Mouse (Mus musculus) neural tube, embryonic 11.5 days (tissue): Measurements from ENCODE around the gene Olfr1324. TPM values are rescaled to one million over a fixed set of nuclear protein-coding genes. Genes with fewer than 3 reads are reported as not detected.
"Not testable (repeated sequence)": the region's sequence is repeated elsewhere in the genome, so short reads cannot be mapped to it uniquely, and the experiment has no call there.

Experiments
- ATAC-seq: fragments of 200-750 bp; cut with Nextera tagmentation; 2 replicates; pipeline ENCODE4 v1.8.0; 2017; ENCODE audit warnings: moderate number of reproducible peaks, mild to moderate bottlenecking, moderate TSS enrichment, moderate library complexity; ENCODE audit not compliant: insufficient read depth, low FRiP score, low TSS enrichment
- DNase-seq: peaks from one replicate; pipeline ENCODE4 v3.0.0-alpha.2; 2015; ENCODE audit warnings: low spot score
- H3K27ac ChIP-seq: fragments of 300-500 bp; sonication (generic); 2 replicates; pipeline ENCODE4 v1.5.1; 2014; ENCODE audit warnings: low read depth, mild to moderate bottlenecking, low read length
- H3K27me3 ChIP-seq: fragments of 300-500 bp; sonication (generic); 2 replicates; pipeline ENCODE4 v1.6.1; 2014; ENCODE audit warnings: mild to moderate bottlenecking, low read length, mixed read lengths; ENCODE audit not compliant: control insufficient read depth, insufficient read depth
- H3K36me3 ChIP-seq: fragments of 300-500 bp; sonication (generic); 2 replicates; pipeline ENCODE4 v1.6.1; 2014; ENCODE audit warnings: mild to moderate bottlenecking, low read length, moderate library complexity, mixed read lengths; ENCODE audit not compliant: control insufficient read depth, insufficient read depth
- H3K4me1 ChIP-seq: fragments of 300-500 bp; sonication (generic); 2 replicates; pipeline ENCODE4 v1.6.1; 2014; ENCODE audit warnings: low read length, mixed read lengths; ENCODE audit not compliant: control insufficient read depth, insufficient read depth
- H3K4me2 ChIP-seq: fragments of 300-500 bp; sonication (generic); 2 replicates; pipeline ENCODE4 v1.6.1; 2014; ENCODE audit warnings: low read depth, mild to moderate bottlenecking, moderate library complexity
- H3K4me3 ChIP-seq: fragments of 300-500 bp; sonication (generic); 2 replicates; pipeline ENCODE4 v1.5.1; 2014; ENCODE audit warnings: low read depth, low read length
- H3K9ac ChIP-seq: fragments of 300-500 bp; sonication (generic); 2 replicates; pipeline ENCODE4 v1.6.1; 2014; ENCODE audit warnings: mild to moderate bottlenecking, low read length
- H3K9me3 ChIP-seq: fragments of 300-500 bp; sonication (generic); 2 replicates; pipeline ENCODE4 v1.6.1; 2016; ENCODE audit warnings: low read length; ENCODE audit not compliant: control insufficient read depth
- WGBS: fragments of 180-500 bp; shearing (Covaris S2); extraction: QIAGEN DNeasy Blood & Tissue Kit; methylation state at CpG from one replicate; pipeline ENCODE4 v1.1.7; 2014; 5-methylcytosine and 5-hydroxymethylcytosine counted together
- polyA plus RNA-seq: library from polyadenylated mRNA; unstranded; fragments of >200 nt; fragmentation: Nextera tagmentation; extraction: Ambion mirVana; gene quantifications from 2 replicates; pipeline ENCODE4 v1.2.1, GENCODE M21; 2014

The Olfr1324 gene
- polyA plus RNA-seq: not detected in 2 replicates

DNA sequence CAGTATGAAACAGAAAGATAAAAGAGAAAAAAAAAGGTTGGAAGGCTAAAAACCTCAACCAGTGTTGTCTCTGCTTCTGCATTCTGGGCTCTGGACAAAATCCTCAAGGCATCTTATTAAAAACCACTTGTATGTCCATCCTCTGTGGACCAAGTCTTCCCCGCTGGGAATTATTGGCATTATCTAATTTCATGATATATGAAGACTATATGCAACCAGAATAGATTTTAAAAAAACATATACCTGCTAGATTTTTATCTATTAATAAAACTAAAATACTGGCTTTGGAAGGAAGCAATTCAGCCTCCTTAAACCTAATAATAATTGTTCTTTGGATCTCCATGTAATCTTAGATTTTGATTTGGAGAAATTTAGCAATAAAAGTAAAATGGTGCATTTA is at the start of gene Olfr1324:
Gene Olfr1324 (minus strand): TSS at position 101 of the 400 bp plus-strand sequence.
- Histone ChIP-seq H3K36me3 (no peaks in the 10 kb centered on the region), H3K9ac (no peak within 1 kb of the TSS), H3K4me3 (no peak within 1 kb of the TSS), H3K9me3 (no peaks in the 10 kb centered on the region), H3K27me3 (no peaks in the 10 kb centered on the region), H3K27ac (no peak within 1 kb of the TSS), H3K4me1 (no peaks in the 10 kb centered on the region), H3K4me2 (no peak within 1 kb of the TSS)
- DNase-seq: no peak
- WGBS: 83% methylated on average over 1 of the region's 1 CpGs
- no peak for ATAC-seq

DNA sequence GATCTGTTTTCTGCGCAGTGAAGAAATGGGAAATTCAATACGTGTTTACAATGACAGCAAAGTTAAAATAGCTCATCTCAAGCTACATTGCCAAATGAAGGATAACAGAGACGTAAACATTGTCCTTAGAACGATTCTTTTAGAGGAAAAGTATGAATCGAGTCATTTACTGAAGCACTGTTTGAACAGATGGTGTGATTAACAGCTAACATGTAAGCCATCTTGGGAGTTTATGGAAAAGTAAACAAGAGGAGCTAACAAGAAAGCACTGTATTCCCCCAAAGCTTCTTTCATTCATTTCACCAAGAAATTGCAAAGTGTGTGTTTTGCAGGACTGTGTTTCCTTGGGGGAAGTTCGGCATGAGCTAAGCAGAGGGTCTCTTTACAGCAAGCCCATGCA is 42.0 kb upstream of the Olfr1324 start:
- not testable (repeated sequence) for H3K36me3 ChIP-seq, ATAC-seq, H3K9me3 ChIP-seq, H3K27me3 ChIP-seq, H3K27ac ChIP-seq, H3K4me2 ChIP-seq, H3K4me3 ChIP-seq, H3K9ac ChIP-seq, H3K4me1 ChIP-seq, DNase-seq
- WGBS: 85% methylated on average over 6 of the region's 6 CpGs

DNA sequence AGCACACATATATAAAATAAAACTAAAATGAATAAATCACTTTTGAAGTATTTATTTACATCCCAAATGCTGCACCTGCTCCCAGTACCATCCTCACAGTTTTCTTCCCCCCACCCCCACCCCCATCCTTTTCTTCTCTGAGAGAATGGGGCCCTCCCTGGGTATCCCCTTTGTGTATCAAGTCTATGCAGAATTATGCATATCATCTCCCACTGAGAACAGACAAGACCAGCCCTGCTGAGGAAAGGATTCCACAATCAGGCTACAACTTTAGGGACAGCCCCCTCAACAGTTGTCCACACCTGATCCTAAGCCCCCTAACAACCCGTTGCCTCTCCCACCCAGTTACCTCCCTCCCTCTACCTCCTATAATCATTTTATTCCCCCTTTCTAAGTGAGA is 27.8 kb upstream of the Olfr1324 start:
- Histone ChIP-seq H3K4me3 (no peak overlapping the region), H3K4me2 (no peak overlapping the region), H3K9me3 (no peaks in the 10 kb centered on the region), H3K27me3 (no peaks in the 10 kb centered on the region), H3K4me1 (no peaks in the 10 kb centered on the region), H3K27ac (no peak overlapping the region), H3K9ac (no peak overlapping the region), H3K36me3 (no peaks in the 10 kb centered on the region)
- 25% methylated on average over 1 of the region's 1 CpGs for WGBS
- no peak for ATAC-seq
- DNase-seq: no peak

DNA sequence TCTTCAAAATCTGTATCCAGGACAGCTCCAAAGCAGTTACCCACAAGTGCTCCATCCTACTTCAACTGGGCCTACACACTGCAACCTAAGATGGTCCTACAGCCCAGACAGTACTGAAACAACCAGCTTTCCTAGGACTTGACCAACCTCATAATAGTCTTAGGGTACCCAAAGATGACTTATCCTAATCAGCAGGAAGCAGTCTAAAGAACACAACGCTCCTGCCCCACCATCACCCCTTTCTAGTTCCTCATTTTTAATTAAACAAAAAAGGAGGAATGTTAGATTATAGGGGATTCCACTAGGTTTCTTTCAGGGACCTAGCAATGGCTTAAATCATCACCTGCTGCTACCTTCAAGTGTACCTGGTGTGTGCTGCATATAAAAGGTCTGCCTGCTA is 15.1 kb upstream of the Olfr1324 start:
- DNase-seq (no peak), ATAC-seq (no peak)
- no peak overlapping the region for H3K4me3 ChIP-seq
- H3K27ac ChIP-seq: no peak overlapping the region
- no peak overlapping the region for H3K4me2 ChIP-seq
- H3K27me3 ChIP-seq: no peaks in the 10 kb centered on the region
- no peaks in the 10 kb centered on the region for H3K4me1 ChIP-seq
- no peaks in the 10 kb centered on the region for H3K9me3 ChIP-seq
- no peaks in the 10 kb centered on the region for H3K36me3 ChIP-seq
- no peak overlapping the region for H3K9ac ChIP-seq
- 71% methylated on average over 1 of the region's 1 CpGs for WGBS

DNA sequence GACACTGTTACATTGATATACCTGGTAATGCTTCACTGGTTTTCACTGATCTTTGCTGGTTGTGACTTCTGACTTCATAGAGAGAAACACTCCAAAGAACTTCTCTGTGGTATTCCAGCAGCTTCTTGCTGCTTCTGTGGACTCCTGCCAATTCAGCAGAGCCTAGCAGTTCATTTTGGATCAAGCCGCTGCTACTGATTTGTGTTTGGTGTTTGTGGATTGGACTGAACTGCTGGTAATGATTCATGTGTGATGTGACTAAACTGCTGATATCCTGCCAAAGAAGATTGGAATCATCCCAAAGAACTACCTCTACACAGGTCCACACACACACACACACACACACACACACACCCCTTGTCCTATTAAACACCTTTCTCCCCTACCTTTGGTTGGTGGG is 14.4 kb upstream of the Olfr1324 start:
- DNase-seq: no peak
- Histone ChIP-seq H3K9me3 (no peaks in the 10 kb centered on the region), H3K4me1 (no peaks in the 10 kb centered on the region), H3K4me3 (no peak overlapping the region), H3K36me3 (no peaks in the 10 kb centered on the region), H3K27me3 (no peaks in the 10 kb centered on the region), H3K4me2 (no peak overlapping the region), H3K27ac (no peak overlapping the region), H3K9ac (no peak overlapping the region)
- ATAC-seq: no peak
- WGBS: 94% methylated on average over 1 of the region's 1 CpGs

DNA sequence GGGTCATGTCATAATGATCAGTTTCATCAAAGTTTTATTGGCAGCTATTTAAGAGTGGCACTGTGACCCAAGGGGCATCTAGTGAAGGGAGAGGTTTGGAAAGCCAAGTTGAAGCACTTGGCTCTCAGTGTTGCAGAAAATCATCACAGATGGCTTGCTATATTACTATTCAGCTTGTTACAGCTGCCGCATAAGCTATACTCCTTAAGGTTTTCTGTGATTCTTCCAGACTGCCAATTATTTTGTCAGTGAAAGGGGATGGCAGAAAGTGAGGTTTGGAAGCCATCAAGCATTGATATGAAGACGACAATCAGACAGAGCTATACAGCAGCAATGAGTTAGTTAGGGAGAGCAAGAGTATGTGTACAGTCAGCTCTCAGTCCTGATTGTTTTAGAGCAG is 4.2 kb upstream of the Olfr1324 start:
- Histone ChIP-seq H3K4me1 (no peaks in the 10 kb centered on the region), H3K4me2 (no peak overlapping the region), H3K9ac (no peak overlapping the region), H3K27me3 (no peaks in the 10 kb centered on the region), H3K27ac (no peak overlapping the region), H3K36me3 (no peaks in the 10 kb centered on the region), H3K9me3 (no peaks in the 10 kb centered on the region), H3K4me3 (no peak overlapping the region)
- WGBS: 88% methylated on average over 2 of the region's 2 CpGs
- DNase-seq: no peak
- no peak for ATAC-seq

DNA sequence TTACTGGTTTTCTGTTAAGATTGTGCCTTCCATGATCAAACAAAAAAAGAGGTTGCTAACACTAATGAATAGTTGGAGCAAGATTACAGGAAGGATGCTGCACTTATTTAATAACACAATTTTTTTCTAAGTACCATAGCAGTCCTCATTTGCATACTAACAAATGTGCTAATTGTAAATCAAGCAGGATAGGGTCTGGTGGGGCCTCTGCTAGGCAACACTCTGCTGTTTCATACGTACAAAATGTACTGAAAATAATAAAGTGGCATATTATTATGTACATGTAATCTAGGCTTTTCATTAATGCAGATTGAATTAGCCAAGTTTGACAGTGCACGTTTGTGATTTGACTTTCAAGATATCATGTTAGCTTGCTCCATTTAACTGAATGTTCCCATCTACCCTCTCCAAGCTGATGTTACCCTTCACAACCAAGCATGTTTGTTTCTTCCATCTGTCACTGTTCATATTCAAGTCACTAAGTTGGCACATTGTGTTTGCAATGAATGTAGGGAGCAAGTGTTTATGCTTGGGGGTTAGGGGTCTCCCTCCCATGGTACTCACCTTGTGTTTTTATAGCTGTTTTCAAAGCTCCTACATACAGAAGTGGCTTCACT is 478 bp downstream of the Olfr1324 start:
- Histone ChIP-seq H3K27ac (no peak overlapping the region), H3K36me3 (no peaks in the 10 kb centered on the region), H3K9me3 (no peaks in the 10 kb centered on the region), H3K4me1 (no peaks in the 10 kb centered on the region), H3K27me3 (no peaks in the 10 kb centered on the region), H3K9ac (no peak overlapping the region), H3K4me2 (no peak overlapping the region), H3K4me3 (no peak overlapping the region)
- DNase-seq (no peak), ATAC-seq (no peak)
- 77% methylated on average over 2 of the region's 2 CpGs for WGBS

DNA sequence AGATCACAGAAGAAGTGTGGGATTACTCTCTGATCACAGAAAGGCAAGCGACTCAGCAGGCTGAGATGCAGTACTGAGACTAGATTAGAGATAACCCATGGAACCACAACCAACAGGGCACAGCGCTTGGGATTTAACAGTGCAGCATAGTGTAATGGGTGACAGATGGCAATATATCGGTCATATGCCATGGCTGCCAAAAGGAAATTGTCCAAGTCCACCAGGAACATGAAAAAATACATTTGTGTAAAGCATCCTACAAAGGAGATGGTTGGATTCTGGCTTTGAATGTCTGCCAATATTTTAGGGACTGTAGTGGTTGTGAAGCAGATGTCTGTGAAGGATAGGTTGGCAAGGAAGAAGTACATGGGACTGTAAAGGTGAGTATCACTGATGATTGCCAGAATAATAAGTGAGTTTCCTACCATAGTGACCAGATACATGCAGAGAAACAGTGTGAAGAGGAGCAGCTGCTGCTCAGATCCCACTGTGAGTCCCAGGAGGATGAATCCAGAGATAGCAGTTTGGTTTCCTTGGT is 2.3 kb downstream of the Olfr1324 start:
- Histone ChIP-seq H3K9ac (no peak overlapping the region), H3K4me1 (no peaks in the 10 kb centered on the region), H3K4me2 (no peak overlapping the region), H3K27me3 (no peaks in the 10 kb centered on the region), H3K4me3 (no peak overlapping the region), H3K9me3 (no peaks in the 10 kb centered on the region), H3K27ac (no peak overlapping the region), H3K36me3 (no peaks in the 10 kb centered on the region)
- no peak for DNase-seq
- 86% methylated on average over 3 of the region's 3 CpGs for WGBS
- ATAC-seq: no peak

DNA sequence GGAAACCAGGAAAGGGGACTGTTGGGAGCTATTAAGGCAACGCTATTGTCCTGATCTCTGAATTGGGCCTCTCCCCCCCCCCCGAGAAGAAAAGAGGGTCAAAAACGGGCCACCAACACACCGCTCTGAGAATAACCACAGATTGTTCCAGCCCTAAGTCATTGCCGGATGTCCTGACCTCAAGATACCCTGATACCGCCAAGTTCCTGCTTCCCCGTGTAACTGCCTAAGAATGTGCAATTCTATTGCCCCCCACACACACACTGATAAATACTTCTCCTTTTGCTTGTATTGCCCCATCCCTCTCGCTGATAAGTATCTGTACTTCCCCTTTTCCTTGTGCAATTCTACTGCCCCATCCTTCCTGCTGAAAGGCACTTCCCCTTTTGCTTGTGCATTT is 17.9 kb downstream of the Olfr1324 start:
- H3K4me3 ChIP-seq, H3K9me3 ChIP-seq, H3K36me3 ChIP-seq, ATAC-seq, DNase-seq, H3K4me2 ChIP-seq, H3K27me3 ChIP-seq, H3K4me1 ChIP-seq, H3K9ac ChIP-seq, H3K27ac ChIP-seq: not testable (repeated sequence)
- 91% methylated on average over 8 of the region's 8 CpGs for WGBS
